Mouse (Mus musculus) T-cell, adult 2 months (primary cell): ENCODE data around the gene Nacc1.
"Not testable (repeated sequence)": the region's sequence is repeated elsewhere in the genome, so short reads cannot be mapped to it uniquely, and the experiment has no call there.

Experiments used
- DNase-seq: peaks from one replicate; pipeline ENCODE4 v3.0.0; 2022; ENCODE audit warnings: low spot score

Nacc1 gene

DNA sequence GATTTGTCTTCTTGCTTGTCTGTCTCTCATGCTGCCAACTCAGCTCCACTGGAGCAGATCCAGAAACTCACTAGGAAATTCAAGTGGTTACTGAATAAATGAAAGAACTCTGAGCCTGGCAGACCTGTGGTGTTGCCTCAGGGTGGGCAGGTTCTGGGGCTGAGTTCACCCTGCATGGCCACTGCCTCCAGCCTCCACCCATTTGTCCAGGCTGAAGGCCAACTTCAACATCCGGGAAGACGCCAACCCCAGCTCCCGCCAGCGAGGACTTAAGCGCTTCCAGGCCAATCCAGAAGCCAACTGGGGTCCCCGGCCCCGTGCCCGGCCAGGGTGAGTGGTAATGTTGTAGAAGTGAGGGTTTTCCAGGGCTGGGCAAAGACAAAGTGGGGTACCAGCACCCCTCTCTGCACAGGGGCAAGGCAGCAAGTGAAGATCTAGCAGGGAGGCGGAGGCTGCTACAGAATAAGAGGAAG, 11.3 kb upstream of the Nacc1 start:
- DNase-seq, result no peak

DNA sequence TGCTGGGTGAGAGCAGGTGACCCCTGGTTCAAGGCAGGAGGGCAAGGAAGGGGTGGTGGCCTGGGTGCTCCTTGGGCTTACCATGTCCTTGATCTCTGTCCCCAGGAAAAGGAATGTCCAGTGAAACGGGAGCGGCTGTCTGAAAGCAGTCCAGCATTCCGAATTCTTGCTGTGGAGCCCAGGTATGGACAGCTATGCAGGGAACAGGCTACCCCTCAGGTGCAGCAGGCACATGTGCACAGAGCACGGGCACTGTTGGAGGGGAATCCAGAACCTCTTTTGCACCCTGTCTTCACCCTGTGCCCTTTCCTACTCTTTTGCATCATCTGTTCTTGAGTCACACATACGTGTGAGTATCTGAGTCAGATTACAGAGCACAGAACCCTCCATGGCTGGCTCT, 10.6 kb upstream of the Nacc1 start:
- no peak for DNase-seq

GRCm38 (mm10) chr8:84697166-84698130, 9.8 kb upstream of the Nacc1 start:
- DNase-seq, result peak; percentile 28

DNA sequence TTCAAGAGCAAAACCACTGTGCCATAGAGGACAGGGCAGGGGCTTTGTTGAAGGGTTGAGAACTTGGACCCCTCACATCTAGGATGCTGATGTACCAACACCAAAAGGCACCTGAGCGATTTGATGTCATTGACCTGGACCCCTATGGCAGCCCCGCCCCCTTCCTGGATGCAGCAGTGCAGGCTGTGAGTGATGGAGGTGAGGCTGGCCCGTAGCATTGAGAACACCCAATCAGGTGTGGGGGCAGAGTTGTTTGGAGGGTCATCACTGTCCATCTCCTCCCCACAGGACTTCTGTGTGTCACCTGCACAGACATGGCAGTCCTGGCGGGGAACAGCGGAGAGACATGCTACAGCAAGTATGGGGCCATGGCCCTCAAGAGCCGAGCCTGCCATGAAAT, 7.5 kb upstream of the Nacc1 start:
- DNase-seq, result no peak

DNA sequence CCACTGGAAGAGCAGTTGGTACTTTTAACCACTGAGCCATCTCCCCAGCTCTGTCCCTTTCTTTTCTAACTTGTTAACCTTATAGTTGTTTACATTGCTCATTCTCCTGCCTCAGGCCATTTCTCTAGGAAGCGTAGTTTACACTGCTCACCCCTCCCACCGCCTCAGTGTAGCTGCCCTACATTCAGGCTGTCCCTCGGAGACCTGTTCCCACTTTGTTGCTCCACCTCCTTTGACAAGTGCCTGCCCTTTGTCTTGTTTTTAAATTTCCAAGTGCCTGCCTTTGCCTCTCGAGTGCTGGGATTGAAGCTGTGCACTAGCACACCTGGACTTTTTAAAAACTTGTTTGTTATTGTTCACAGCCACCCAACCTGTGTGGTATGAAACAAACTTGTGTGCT, 5.7 kb upstream of the Nacc1 start:
- DNase-seq, result no peak

- peak; percentile 85 for DNase-seq
These were observed 1.6 kb upstream of the Nacc1 start for GRCm38 (mm10) chr8:84689091-84689915.

DNA sequence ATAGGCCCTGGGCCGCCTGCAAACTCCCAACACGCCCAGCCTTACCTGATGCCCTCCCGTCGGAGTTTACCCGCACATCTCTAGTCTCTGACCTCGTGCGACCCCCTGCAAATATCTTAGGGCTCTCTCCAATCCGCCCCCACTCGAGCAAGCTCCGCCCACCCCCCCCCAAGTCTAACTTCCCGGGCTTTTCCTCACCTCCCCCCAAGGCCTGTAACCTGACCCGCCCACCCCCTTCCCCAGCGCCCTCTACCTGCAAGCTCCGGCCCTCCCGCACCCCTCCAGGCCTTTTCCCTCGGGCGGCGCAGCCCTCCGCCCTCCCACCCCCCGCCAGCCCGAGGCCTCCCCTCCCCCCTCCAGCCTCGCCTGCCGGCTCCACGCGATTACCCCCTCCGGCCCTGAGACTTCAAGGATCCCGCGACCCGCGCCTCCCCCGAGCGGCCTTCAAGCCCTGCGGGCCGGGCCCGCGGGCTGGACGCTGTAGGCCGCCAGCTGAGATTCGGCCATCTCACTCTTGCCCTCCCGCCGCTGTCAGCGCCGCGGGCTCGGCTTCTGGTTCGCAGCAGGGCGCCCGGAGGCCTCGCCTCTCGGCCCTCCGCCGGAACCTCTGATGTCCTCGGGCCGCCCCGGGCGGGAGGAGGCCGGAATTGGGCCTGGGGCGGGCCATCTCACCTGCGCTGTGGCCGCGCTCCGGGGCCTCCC, 508 bp downstream of the Nacc1 start:
- no peak for DNase-seq

- DNase-seq, result peak; percentile 32
These were observed 1.3 kb downstream of the Nacc1 start, which contains the start of gene Trmt1 for GRCm38 (mm10) chr8:84686191-84687002. Gene Trmt1, plus strand, starts transcription at chr8:84686307.

GRCm38 (mm10) chr8:84684537-84684936, 3.1 kb downstream of the Nacc1 start:
- DNase-seq, result no peak

DNA sequence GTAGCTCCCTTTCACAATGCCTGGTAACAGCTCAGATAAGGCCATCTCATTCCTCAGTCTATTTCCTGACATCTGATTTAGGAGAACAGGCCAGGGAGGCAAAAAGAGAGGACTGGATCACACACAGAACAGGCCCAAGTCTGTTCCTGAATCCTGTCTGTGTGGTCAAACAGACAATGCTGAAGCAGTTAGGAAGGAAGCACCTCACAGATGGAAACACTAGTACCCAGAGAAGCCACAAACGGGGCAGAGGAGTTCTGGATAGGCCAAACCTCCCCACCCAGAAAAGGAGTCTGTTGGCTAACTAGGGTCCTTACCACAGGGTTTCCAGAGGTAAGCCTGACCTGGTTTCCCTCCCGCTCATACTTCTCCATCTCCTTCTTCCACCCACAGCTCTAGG, 5.4 kb downstream of the Nacc1 start:
- no peak for DNase-seq

- DNase-seq, result no peak
These were observed 6.2 kb downstream of the Nacc1 start for GRCm38 (mm10) chr8:84681476-84681875.

DNA sequence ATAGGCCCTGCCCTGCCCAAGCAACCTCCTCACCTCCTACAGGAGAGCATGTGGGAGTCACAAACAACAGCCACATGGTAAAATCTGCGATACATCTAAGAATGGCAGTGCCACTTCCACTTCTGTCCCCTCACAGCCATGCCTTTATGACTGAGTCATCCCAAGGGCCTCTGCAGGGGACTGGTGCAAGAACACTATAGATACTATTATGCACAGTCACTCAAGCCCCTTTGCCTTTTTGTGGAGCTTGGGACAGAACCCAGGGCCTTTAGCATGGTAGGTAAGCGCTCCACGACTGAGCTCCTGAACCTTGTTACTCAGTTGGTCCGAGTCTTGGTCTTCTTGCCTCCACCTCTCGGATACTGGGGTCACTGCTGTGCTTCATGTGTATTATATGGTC, 10.4 kb downstream of the Nacc1 start:
- no peak for DNase-seq

DNA sequence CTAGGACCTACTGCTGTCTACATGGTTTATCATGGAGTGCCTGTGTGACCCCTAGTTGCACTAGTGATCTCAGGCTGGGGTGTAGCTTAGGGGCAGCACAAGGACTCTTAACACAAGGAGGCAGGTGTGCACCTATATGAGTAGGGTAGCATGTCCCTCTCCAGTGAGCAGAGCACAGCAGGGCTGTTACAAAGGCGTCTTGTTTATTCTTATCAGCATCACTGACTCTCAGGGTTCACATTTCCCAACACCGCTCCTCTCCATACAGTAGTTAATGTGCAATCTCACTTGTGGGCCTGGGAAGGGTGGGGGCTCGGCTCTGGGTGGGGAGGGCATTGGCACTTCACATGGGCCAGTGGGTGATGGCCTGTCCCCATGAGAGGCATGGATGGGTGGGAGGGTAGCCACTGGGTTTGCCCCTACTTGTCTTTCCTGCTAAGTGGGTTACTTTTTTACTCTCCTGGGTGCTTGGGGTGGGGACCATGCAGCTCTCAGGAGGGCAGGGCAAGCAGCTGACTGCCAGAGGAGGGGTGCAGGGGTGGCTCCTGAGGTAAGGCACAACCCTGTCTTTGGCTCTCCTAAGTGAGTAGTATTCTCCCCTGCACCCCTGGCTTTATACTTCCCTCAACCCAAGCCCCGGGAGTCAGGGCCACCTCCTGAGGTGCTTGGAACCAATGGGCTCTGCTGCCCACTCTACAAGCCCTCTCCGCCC, 17.2 kb downstream of the Nacc1 start:
- not testable (repeated sequence) for DNase-seq

GRCm38 (mm10) chr8:84668731-84669485, 18.8 kb downstream of the Nacc1 start:
- no peak for DNase-seq

GRCm38 (mm10) chr8:84668081-84668480, 19.6 kb downstream of the Nacc1 start:
- DNase-seq, result no peak

GRCm38 (mm10) chr8:84665385-84665893, 22.2 kb downstream of the Nacc1 start:
- no peak for DNase-seq

GRCm38 (mm10) chr8:84664566-84665384, 22.9 kb downstream of the Nacc1 start:
- peak; percentile 54 for DNase-seq

GRCm38 (mm10) chr8:84663483-84664327, 24.0 kb downstream of the Nacc1 start:
- peak; percentile 86 for DNase-seq
